Mouse (Mus musculus): ENCODE data around the gene Vmn2r15. TPM values are rescaled to one million over a fixed set of nuclear protein-coding genes. Genes with fewer than 3 reads are reported as not detected.

Vmn2r15 gene
- not detected for total RNA-seq (2021)
- long read RNA-seq, experiment 1, result 0 reads
- long read RNA-seq, experiment 2, result 0 reads

DNA sequence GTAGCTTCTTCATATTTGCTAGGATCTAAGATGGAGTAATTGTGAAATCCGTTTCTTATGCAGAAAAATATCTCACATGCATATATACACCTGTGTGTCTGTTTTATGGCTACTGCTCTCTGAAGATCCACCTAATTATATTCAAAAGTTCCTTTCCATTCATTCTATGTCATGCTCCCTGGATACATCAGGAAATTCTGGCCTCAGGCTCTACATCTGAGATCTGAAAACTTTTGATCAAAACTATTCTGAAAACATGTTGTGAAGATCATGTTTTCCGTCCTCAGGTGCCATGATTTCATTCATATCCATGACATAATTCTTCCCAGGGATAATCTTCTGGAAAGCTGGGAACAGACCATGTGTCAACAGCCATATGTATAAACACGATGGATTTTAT lies at the start of gene Vmn2r15:
TSS of gene Vmn2r15 (minus strand) at position 101 of the 400 bp plus-strand sequence.
- no peak for DNase-seq (ENCODE audit: low spot score in 2 of 2)

DNA sequence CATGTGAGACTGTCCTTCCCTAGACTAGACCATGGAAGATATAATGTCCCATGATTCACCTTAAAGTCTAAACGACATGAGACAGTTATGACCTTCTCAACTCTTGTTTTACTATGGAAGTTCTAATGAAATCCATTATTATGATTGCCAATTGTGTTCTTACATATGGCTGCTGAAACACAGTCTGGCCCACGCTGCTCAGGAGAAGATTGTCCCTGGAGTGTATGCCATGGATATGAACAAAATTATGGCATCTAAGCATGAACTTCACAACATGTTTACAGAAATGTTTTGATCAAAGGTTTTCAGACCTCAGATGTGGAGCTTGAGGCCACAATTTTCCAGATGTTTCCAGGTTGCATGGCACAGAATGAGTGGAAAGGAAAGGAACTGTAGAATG lies 32.4 kb upstream of the Vmn2r15 start, which contains the start of gene Vmn2r16:
TSS of gene Vmn2r16 (plus strand) at position 301 of the 400 bp plus-strand sequence.
- DNase-seq (ENCODE audit: low spot score in 2 of 2), result no peak

DNA sequence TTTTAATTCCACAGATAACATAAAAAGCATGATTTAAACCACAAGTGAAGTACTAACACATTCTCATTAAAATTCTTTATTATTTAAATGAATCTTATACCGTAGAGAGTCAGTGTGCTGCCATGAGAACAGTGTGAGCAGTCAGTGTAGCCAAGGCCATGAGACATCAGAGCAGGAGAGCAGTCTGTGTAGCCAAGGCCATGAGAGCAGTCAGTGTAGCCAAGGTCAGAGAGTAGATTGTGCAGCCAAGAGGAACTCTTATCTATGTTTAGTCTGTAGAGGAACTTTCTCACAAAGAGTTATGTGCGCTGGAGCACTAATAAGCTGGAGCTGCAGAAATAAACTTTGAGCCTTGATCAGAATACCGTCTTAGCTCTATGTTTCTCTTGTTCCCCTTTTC lies 2.8 kb downstream of the Vmn2r15 start:
- DNase-seq (ENCODE audit: low spot score in 2 of 2), result no peak

Other genes starting within 250 kb of the Vmn2r15 start
- not detected for gene Vmn2r11, start 238.1 kb downstream of the Vmn2r15 start, total RNA-seq (2021)
- not detected for gene Vmn2r12, start 199.7 kb downstream of the Vmn2r15 start, total RNA-seq (2021)
- not detected for gene Vmn2r13, start 105.4 kb downstream of the Vmn2r15 start, total RNA-seq (2021)
- gene Vmn2r14, start 72.9 kb downstream of the Vmn2r15 start, total RNA-seq (2021), result not detected
- not detected for gene Vmn2r16, start 32.5 kb upstream of the Vmn2r15 start, total RNA-seq (2021)
- not detected for gene Vmn2r17, start 122.0 kb upstream of the Vmn2r15 start, total RNA-seq (2021)

All from layer of hippocampus, postnatal 14 days (tissue).